Mouse (Mus musculus): ENCODE measurements around the gene 5031439G07Rik.
"Not testable (repeated sequence)": the region's sequence is repeated elsewhere in the genome, so short reads cannot be mapped to it uniquely, and the experiment has no call there.

The 5031439G07Rik gene

DNA sequence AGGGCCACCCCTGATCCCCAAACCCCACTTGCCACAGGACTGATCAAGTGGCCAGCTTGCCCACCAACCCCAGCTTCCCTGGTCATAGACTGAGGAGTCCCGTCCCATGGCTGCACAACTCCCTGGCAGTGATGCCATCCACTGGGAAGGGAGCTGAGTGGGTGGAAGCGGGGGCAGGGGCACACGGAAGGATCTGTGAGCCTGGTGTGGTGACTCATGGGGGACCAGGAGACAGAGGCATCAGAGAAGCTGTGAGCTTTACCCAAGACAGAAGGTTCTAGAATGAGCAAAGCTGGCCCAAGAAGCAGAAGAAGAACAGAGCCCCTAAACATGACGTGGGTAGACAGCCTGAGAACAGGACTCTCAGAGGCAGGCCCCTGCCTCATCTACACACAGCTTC is 38.3 kb downstream of the 5031439G07Rik start:
- no peak for DNase-seq (ENCODE audit: low spot score)

DNA sequence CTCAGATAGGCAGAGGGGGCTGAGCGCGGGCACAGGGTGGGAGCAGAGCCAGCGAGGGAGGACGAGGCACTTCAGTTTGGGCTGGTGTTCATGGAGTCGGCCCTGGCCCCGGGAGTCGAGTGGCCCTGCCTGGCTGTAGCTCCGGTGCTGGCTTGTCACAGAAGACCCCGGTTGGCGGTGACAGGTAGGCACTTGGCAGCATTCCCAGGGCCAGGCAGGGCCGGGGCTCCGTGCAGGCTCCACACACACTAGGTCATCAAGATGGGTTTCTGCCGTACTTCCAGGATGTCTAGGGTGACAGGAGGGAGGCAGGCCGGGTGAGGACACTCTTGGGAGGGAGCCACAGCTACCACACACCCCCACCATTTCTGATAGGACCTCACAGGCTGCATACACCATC is 39.4 kb downstream of the 5031439G07Rik start:
- no peak for DNase-seq (ENCODE audit: low spot score)

DNA sequence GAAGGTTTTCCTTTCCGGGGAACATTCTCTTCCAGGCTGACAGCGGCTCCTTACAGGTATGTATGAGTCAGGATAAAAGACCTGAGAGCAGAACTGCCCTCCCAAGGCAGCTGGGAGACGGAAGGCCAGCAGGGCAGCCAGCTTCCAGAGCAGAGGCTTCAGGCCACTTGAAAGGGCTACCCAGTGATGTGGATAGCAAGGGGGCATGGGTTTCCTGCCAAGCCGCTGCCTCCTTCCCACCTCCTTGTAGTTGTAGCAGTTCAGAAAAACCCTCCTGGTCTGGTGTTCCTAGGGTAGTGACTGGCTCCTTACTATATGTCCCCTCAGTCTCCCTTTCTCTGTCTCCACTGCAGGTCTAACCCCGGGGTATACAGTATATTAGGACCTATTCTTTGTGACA is 44.0 kb downstream of the 5031439G07Rik start:
- no peak for DNase-seq (ENCODE audit: low spot score)

DNA sequence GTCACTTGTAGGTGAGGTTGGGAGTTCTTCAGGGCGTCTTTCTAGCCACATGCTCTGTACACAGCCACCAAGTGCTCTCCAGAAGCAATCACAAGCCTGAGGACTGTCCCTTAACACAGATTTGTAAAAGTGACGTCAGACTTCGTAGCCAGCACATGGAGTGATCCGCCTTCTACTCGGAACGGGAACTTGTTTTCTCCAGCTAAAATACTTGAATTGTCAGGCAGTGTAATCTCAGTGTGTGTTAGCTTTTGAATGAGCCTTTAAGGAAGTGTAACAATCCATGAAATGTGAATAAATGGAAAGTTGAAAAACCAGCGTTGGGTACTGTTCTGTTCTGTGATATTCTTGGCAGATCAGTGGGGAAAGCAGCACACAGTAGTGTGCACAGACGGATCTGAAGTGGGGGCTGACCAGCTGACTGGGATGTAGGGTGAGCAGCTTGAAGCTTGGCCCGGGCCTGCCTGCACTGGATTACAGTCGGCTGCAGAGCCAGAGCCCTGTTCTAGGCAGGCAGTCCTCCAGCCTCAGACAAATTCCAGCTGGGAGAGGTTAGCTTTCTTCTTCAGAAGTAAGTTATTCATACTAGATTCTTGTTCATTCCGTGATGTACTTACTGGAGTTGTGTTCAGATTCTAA is 45.6 kb downstream of the 5031439G07Rik start:
- no peak for DNase-seq (ENCODE audit: low spot score)

DNA sequence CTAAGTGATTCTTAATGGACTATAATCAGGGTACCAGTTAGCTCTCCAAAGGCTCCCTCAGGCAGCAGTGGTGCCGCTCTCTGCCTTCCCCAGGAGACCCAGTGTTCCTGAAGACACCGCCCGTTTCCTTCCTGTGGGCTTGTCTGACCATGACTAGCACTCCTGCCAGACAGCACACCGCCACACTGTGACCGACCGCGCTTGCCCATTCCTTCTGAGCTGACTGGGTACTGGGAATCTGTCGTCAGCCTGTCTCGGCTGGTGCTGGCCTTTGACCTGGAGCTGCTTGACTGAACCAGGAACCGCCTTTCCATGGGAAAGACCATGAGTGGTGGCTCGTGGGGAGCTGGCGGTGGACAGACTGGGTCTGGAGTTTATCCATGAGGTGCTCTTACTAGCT is 48.2 kb downstream of the 5031439G07Rik start:
- peak; percentile 21 for DNase-seq (ENCODE audit: low spot score)

DNA sequence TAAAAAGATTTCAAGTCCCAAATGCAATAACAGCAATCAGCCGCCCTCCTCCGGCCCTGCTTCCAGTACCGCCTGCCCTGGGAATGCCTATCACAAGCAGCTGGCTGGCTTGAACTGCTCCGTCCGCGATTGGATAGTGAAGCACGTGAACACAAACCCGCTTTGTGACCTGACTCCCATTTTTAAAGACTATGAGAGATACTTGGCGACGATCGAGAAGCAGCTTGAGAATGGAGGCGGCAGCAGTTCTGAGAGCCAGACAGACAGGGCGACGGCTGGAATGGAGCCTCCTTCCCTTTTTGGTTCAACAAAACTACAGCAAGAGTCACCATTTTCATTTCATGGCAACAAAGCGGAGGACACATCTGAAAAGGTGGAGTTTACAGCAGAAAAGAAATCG is 53.5 kb downstream of the 5031439G07Rik start:
- no peak for DNase-seq (ENCODE audit: low spot score)

DNA sequence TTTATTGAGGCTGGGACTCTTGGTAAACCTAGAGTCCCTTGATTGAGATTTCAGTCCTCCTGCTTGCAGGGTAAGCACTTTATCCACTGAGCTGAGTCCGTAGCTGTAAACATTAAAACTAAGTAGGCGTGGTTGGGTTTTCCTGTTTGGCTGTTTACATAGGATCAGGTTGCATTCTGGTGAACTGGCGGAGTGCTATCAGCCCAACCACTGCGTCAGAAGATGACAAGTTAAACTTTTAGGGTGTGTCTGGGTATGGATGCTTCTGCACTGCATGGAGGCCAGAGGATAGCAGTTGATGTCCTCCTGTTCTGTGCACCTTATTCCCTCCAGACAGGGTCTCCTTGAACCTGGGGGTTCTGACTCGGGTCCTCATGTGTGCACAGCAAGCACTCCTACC is 56.0 kb downstream of the 5031439G07Rik start:
- DNase-seq (ENCODE audit: low spot score), result no peak

DNA sequence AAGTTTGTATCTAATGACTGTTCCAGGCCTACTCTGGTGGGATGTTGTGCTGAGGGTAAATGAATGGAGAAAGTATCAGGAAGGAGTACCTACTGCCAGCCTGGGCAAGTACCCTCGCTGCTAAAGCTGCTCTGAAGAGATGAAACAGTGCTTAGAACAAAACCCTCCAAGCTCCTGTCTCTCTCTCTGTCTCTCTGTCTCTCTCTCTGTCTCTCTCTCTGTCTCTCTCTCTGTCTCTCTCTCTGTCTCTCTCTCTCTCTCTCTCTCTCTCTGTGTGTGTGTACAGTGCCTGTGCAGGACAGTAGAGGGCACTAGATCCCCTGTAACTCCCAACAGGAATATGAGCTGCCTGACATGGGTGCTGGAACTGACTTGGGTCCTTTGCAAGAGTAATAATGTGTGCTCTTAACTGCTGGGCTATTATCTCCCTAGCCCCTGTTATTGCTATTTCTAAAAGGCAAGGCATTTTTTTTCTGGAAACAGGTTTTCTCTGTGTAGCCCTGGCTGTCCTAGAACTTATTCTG is 62.8 kb downstream of the 5031439G07Rik start:
- peak; percentile 33 for DNase-seq (ENCODE audit: low spot score)

DNA sequence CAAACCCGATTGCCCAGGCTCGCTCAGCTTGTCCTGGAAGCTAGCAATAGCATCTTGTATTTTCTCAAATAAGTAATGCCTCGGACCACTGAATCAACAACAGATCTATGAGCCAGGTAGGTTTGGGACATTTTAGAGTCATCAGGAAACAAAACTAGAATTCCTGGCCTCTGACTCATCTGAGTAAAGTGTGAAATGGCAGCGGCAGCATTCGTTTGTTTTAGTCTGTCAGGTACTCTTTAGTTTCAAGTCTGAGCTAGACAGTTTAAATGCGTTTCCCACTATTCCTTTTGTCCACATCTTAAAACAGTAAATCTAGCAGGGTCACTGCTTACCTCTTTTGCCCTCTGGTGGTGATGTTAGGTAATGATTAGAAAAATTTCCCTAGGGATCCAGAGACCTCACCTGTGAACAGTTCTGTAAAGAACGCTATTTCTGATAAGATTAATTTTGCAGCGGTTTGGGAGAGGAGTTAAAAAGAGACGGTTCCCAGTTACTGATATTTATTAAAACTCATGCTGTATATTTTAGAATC is 63.5 kb downstream of the 5031439G07Rik start:
- DNase-seq (ENCODE audit: low spot score), result peak; percentile 86

DNA sequence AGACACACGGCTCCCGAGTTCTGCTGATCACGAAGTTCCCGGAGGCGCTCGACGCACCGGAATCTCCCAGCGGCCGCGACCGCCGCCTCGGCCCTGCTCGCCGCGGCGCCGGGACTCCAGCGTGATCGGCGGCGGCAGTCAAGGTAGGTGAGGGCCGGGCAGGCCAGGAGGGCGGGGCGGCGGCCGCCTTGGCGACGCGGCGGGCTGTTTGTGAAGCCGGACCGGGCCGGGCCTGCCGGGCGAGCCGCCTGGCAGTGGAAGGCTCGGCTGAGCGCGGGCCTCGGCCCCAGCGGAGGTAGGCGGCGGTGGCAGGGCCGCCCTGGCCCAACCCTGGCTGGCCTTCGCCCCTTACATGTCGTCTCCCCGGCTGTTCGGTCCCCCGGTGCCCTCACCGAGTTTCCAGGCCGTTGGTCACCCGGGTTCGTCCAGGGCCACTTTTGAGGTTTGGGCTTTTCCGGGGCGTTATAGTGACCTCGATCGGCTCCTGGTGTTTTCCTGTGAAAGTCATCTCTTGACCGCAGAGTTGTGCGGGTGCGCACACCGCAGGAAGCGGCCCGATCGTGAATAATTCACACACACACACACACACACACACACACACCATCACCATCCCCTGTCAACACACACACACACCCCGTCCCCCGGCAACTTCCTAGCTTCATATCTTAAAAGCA is 64.7 kb downstream of the 5031439G07Rik start:
- DNase-seq (ENCODE audit: low spot score), result no peak

DNA sequence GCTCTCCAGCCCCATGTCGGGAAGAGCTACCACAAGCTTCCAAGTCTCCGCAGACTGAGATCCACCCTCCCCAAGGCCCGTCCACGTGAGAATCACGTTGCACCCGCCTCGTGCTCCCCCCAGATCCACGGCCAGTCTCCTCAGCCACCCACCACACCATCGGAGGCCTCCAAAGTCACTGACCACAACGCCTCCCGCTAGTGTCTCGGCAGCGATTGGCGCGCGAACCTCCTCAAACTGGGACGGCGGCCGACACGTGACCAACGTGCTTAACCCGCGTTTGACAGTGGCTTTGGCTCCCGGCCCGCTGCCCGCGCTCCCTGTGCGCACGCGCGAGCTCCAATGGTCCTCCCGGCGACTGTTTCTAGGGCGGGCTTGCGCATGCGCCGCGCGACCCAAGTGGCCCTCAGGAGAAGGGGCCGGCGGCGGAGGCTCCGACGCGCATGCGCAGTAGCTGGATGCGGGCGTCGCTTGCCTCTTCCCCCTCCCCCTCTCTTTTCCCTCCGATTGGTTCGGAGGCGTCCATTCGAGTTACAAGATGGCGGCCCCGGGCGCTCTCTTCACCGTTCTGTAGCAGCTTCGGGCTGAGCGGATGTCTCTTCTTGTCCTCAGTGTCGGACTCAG is 65.4 kb downstream of the 5031439G07Rik start, which contains the start of gene Nup50:
Gene Nup50, plus strand, starts transcription at position 528 of the 624 bp plus-strand sequence.
- DNase-seq (ENCODE audit: low spot score), result peak; percentile 99

DNA sequence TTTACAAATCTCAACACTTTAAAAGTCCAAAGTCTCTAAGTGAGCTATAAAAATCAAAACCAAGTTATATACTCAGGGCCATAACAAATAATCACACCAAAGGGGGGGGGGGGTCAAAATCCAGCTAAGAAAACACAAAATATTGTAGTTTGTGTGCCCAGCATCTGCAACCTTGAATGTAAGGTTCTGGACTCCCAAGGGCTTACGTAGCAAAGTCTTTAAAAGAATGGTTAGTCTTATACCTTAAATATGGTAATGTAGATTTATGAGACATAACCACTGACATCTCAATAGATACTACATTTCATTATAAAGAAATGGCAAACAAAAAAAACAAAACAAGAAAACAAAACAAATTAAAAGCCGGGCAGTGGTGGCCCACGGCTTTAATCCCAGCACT is 68.4 kb downstream of the 5031439G07Rik start, which contains the start of gene Gm29666:
Gene Gm29666, minus strand, starts transcription at position 101 of the 400 bp plus-strand sequence.
- DNase-seq (ENCODE audit: low spot score), result no peak

DNA sequence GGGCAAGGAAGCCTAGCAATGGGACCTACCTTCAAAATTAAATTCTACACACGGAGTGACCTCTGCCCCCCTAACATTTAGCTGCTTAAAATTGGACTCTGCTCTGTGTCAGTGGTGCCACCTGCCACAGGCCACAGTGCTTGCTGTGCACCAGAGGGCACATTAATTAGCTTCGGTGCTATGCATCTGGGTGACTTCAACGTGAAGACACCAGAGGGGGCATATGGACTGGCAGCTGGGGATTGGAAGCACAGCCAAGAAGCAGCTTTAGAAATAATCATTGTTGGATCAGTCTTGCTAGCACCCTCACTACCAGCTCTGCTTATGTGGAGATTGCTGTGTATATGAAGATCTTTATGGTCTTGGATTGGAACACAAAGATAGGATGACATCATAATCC is 75.2 kb downstream of the 5031439G07Rik start:
- DNase-seq (ENCODE audit: low spot score), result no peak

DNA sequence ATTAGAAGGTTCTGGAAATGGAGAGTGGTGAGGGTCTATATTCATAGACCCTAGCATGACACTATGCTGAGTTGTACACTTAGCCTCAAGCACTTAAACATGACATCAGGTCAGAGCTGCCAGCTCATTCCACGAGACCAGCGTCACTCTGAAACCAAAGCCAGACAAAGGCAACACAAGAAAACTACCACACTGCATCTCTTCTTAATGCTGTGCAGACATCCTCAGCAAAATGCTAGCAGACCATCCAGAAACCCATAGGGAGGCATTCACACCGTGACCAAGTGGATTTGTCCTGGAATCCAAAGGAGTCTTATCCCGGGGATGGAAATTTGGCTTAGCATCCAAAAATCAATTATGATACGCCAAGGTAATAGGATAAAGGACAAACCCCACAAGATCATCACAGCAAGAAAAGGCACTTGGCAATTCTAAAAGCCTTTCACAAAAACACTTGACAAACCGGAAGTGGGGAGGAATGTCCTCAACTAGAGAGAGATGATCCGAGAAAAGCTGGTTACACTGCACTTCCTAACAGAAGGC is 84.4 kb downstream of the 5031439G07Rik start:
- DNase-seq (ENCODE audit: low spot score), result no peak

DNA sequence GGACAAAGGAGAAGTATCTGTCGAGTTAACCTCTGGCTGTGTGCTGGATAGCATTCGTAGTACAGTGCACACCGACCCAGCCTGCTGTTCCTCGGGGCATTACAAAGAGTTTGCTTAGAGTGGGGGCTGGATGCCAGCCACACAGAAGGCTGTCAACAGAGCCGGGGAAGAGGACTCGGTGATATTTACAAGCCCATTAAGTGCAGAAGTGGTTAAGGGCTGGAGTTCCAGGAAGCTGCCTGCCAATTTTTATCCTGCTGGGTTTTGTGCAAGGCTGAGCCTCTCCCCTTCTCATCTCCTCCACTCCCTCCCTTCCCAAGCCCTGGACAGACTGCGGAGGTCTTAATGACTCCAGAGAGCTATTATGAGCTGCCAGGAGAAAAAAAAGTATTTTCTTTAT is 90.3 kb downstream of the 5031439G07Rik start:
- DNase-seq (ENCODE audit: low spot score), result no peak

DNA sequence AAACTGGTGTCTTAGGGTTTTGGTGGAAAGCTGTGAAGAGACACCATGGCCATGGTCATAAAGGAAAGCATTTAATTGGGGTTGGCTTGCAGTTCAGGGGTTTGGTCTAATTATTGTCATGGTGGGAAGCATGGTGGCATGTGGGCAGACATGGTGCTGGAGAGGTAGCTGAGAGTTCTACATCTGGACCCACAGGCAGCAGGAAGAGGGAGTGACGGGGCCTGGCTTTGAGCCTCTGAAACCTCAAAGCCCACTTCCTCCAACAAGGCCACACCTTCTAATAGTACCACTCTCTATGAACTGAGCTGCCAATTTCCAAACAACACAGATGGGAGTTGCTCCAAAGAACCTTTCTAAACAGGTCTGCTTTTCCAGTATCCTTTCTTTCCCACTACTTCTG is 91.7 kb downstream of the 5031439G07Rik start:
- DNase-seq (ENCODE audit: low spot score), result no peak

DNA sequence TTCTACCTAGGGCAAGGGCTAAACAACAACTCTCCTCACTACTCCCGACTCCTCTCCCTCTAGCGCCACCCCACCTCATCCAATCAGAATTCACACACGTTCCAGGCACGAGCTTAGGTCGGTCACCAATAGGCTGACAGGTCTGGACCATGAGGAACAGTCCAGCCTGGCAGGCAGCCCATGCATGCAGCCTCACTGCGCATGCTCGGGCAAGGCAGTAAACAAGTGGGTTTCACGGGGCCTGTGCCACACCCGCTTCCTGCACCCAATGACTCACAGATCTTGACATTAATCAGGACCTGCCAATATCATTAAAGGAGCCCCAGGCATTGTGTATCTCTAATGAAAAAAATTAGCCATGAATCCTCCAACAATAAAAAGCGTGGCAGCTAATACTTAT is 92.1 kb downstream of the 5031439G07Rik start:
- DNase-seq (ENCODE audit: low spot score), result not testable (repeated sequence)
